22 mouse cellular contexts compared by ENCODE assay signal in genomic region chr7:96670095-96670494, GRCm38 (mm10).
A peak's percentile ranks its signal among the peaks of the same experiment; 100 is the strongest.
DNase-seq lines count a peak whose midpoint lies in the region; ATAC-seq lines count a peak whose summit lies in the region.
"Had no signal": no experiment of that assay in that cellular context is flagged by ENCODE, and none has a peak within 500 bp of the region (broad histone marks: within the 10 kb centered on the region; RNA-seq: fewer than 3 reads in every experiment).

No protein-coding gene starts in this region.

- DNase-seq in forebrain, embryonic 10.5 days (ENCODE audit: extremely low spot score, low spot score): no peak
- DNase-seq in limb, embryonic 10.5 days (ENCODE audit: low spot score): no peak
- DNase-seq in ovary, postnatal 10 days (ENCODE audit: low spot score): no peak
- no peak for DNase-seq in layer of hippocampus, adult 8-10 months (ENCODE audit: low spot score in 2 of 2)
- DNase-seq: adrenal gland, postnatal 25 days; cerebellum, adult 11-12 months; cerebellum, postnatal 25 days; embryo, embryonic 11 days; gastrocnemius, postnatal 25 days; heart, adult 2 months; heart, postnatal 36 days; layer of hippocampus, postnatal 36 days had no signal

- H3K27me3 ChIP-seq in forebrain, embryonic 10.5 days (ENCODE audit: poor library complexity, severe bottlenecking): peaks cover 87% of the 10 kb centered on the region
- peaks cover 44% of the 10 kb centered on the region for H3K27me3 ChIP-seq in forebrain, embryonic 13.5 days
- no peaks in the 10 kb centered on the region for H3K27me3 ChIP-seq in hindbrain, embryonic 13.5 days
- H3K27me3 ChIP-seq in hindbrain, embryonic 16.5 days (replicated peaks; ENCODE audit: control insufficient read depth, insufficient read depth, low read length): no peaks in the 10 kb centered on the region
- H3K27me3 ChIP-seq in limb, embryonic 10.5 days (ENCODE audit: low read depth, poor library complexity, severe bottlenecking): peaks cover 9% of the 10 kb centered on the region; the same call in 1 of the 2 replicates
- no peaks in the 10 kb centered on the region for H3K27me3 ChIP-seq in midbrain, embryonic 16.5 days (ENCODE audit: control insufficient read depth, insufficient read depth, low read depth, low read length)
- H3K27me3 ChIP-seq: intestine, embryonic 15.5 days; limb, embryonic 15.5 days; liver, embryonic 15.5 days; neural tube, embryonic 12.5 days had no signal

- no peak overlapping the region for H3K4me2 ChIP-seq in forebrain, embryonic 13.5 days
- no peak overlapping the region for H3K4me2 ChIP-seq in hindbrain, embryonic 13.5 days
- H3K4me2 ChIP-seq in hindbrain, embryonic 16.5 days (ENCODE audit: low read length): no peak overlapping the region
- no peak overlapping the region for H3K4me2 ChIP-seq in midbrain, embryonic 16.5 days (ENCODE audit: low read length)
- H3K4me2 ChIP-seq: intestine, embryonic 15.5 days; limb, embryonic 15.5 days; liver, embryonic 15.5 days; neural tube, embryonic 12.5 days had no signal

- no peaks in the 10 kb centered on the region for H3K36me3 ChIP-seq in forebrain, embryonic 10.5 days (replicated peaks)
- no peaks in the 10 kb centered on the region for H3K36me3 ChIP-seq in forebrain, embryonic 13.5 days (ENCODE audit: poor library complexity, severe bottlenecking)
- H3K36me3 ChIP-seq in hindbrain, embryonic 13.5 days: no peaks in the 10 kb centered on the region
- no peaks in the 10 kb centered on the region for H3K36me3 ChIP-seq in hindbrain, embryonic 16.5 days (ENCODE audit: control insufficient read depth, insufficient read depth, low read length)
- H3K36me3 ChIP-seq in limb, embryonic 10.5 days: no peaks in the 10 kb centered on the region
- H3K36me3 ChIP-seq in midbrain, embryonic 16.5 days (ENCODE audit: control insufficient read depth, insufficient read depth, low read length): no peaks in the 10 kb centered on the region
- H3K36me3 ChIP-seq: intestine, embryonic 15.5 days; limb, embryonic 15.5 days; liver, embryonic 15.5 days; neural tube, embryonic 12.5 days had no signal

- ATAC-seq in forebrain, embryonic 13.5 days: no peak
- no peak for ATAC-seq in hindbrain, embryonic 13.5 days (ENCODE audit: low FRiP score)
- ATAC-seq in hindbrain, embryonic 16.5 days: no peak
- ATAC-seq in midbrain, embryonic 16.5 days: no peak
- ATAC-seq: activated CD4-positive, CD25-positive, alpha-beta regulatory T cell, adult 4 months; intestine, embryonic 15.5 days had no signal

- no peaks in the 10 kb centered on the region for H3K9me3 ChIP-seq in forebrain, embryonic 10.5 days
- H3K9me3 ChIP-seq in forebrain, embryonic 13.5 days (replicated peaks): no peaks in the 10 kb centered on the region
- no peaks in the 10 kb centered on the region for H3K9me3 ChIP-seq in hindbrain, embryonic 13.5 days
- H3K9me3 ChIP-seq in hindbrain, embryonic 16.5 days (ENCODE audit: control insufficient read depth, low read length): no peaks in the 10 kb centered on the region
- H3K9me3 ChIP-seq in limb, embryonic 10.5 days (replicated peaks): no peaks in the 10 kb centered on the region
- no peaks in the 10 kb centered on the region for H3K9me3 ChIP-seq in midbrain, embryonic 16.5 days (replicated peaks; ENCODE audit: control insufficient read depth, low read length, poor library complexity, severe bottlenecking)
- H3K9me3 ChIP-seq: intestine, embryonic 15.5 days; limb, embryonic 15.5 days; liver, embryonic 15.5 days; neural tube, embryonic 12.5 days had no signal

- peak overlapping the region; percentile 65 for H3K27ac ChIP-seq in forebrain, embryonic 10.5 days
- no peak overlapping the region for H3K27ac ChIP-seq in forebrain, embryonic 13.5 days
- peak overlapping the region; percentile 14; the same call in 1 of the 2 replicates for H3K27ac ChIP-seq in hindbrain, embryonic 13.5 days
- H3K27ac ChIP-seq in hindbrain, embryonic 16.5 days (ENCODE audit: low read depth, low read length): no peak overlapping the region
- peak overlapping the region; percentile 27; the same call in 1 of the 2 replicates for H3K27ac ChIP-seq in limb, embryonic 10.5 days
- H3K27ac ChIP-seq in midbrain, embryonic 16.5 days (ENCODE audit: low read length): peak overlapping the region; percentile 38; the same call in 1 of the 2 replicates
- H3K27ac ChIP-seq: heart, adult 2 months; intestine, embryonic 15.5 days; limb, embryonic 15.5 days; liver, embryonic 15.5 days; macrophage; neural tube, embryonic 12.5 days had no signal

- H3K9ac ChIP-seq in forebrain, embryonic 13.5 days: no peak overlapping the region
- H3K9ac ChIP-seq in hindbrain, embryonic 13.5 days: peak overlapping the region; percentile 0; the same call in 1 of the 2 replicates
- H3K9ac ChIP-seq in hindbrain, embryonic 16.5 days (ENCODE audit: low read depth, low read length): no peak overlapping the region
- no peak overlapping the region for H3K9ac ChIP-seq in midbrain, embryonic 16.5 days (ENCODE audit: low read depth, low read length)
- H3K9ac ChIP-seq: intestine, embryonic 15.5 days; limb, embryonic 15.5 days; liver, embryonic 15.5 days; neural tube, embryonic 12.5 days had no signal

- 82% methylated on average over 3 of the region's 3 CpGs for WGBS in forebrain, embryonic 10.5 days
- 57% methylated on average over 3 of the region's 3 CpGs for WGBS in forebrain, embryonic 13.5 days
- WGBS in hindbrain, embryonic 13.5 days: 59% methylated on average over 3 of the region's 3 CpGs
- 60% methylated on average over 3 of the region's 3 CpGs for WGBS in hindbrain, embryonic 16.5 days
- WGBS in limb, embryonic 10.5 days: 92% methylated on average over 3 of the region's 3 CpGs
- whole genome bisulfite sequencing in midbrain, embryonic 16.5 days: 37% methylated on average over 3 of the region's 3 CpGs

- H3K4me1 ChIP-seq in forebrain, embryonic 10.5 days: peaks cover 79% of the 10 kb centered on the region
- peaks cover 52% of the 10 kb centered on the region for H3K4me1 ChIP-seq in forebrain, embryonic 13.5 days
- H3K4me1 ChIP-seq in hindbrain, embryonic 13.5 days (replicated peaks): peaks cover 14% of the 10 kb centered on the region
- peaks cover 2% of the 10 kb centered on the region for H3K4me1 ChIP-seq in hindbrain, embryonic 16.5 days (ENCODE audit: control insufficient read depth, insufficient read depth, low read depth, low read length)
- H3K4me1 ChIP-seq in limb, embryonic 10.5 days: peaks cover 81% of the 10 kb centered on the region
- peaks cover 22% of the 10 kb centered on the region for H3K4me1 ChIP-seq in midbrain, embryonic 16.5 days (ENCODE audit: control insufficient read depth, insufficient read depth, low read length)
- H3K4me1 ChIP-seq: intestine, embryonic 15.5 days; liver, embryonic 15.5 days had no signal

- no peak overlapping the region for H3K4me3 ChIP-seq in forebrain, embryonic 10.5 days
- no peak overlapping the region for H3K4me3 ChIP-seq in forebrain, embryonic 13.5 days
- no peak overlapping the region for H3K4me3 ChIP-seq in hindbrain, embryonic 13.5 days
- H3K4me3 ChIP-seq in hindbrain, embryonic 16.5 days (ENCODE audit: low read length): no peak overlapping the region
- H3K4me3 ChIP-seq in limb, embryonic 10.5 days: no peak overlapping the region
- H3K4me3 ChIP-seq in midbrain, embryonic 16.5 days (ENCODE audit: low read depth, low read length): no peak overlapping the region
- H3K4me3 ChIP-seq: heart, adult 2 months; intestine, embryonic 15.5 days; limb, embryonic 15.5 days; liver, embryonic 15.5 days; neural tube, embryonic 12.5 days had no signal

Comparison
In these comparisons a context has a peak if more than half of its experiments do, and no peak if none do; other contexts are left out.
1. H3K27ac ChIP-seq: peak in forebrain, embryonic 10.5 days (single experiment), hindbrain, embryonic 13.5 days (single experiment), limb, embryonic 10.5 days (single experiment) and midbrain, embryonic 16.5 days (single experiment); none in forebrain, embryonic 13.5 days (single experiment) and hindbrain, embryonic 16.5 days (single experiment).